Mouse (Mus musculus) heart, embryonic 11.5 days (tissue): ENCODE measurements around the gene Ptpn6. TPM values are rescaled to one million over a fixed set of nuclear protein-coding genes. Genes with fewer than 3 reads are reported as not detected.

Experiments
- ATAC-seq: fragments of 200-750 bp; cut with Nextera tagmentation; replicated peaks from 2 replicates; pipeline ENCODE4 v1.8.0; 2017; ENCODE audit warnings: moderate library complexity; ENCODE audit not compliant: insufficient number of reproducible peaks, low FRiP score, low TSS enrichment
- H3K27ac ChIP-seq: fragments of 300-500 bp; sonication (generic); 2 replicates; pipeline ENCODE4 v1.5.1; 2014; ENCODE audit warnings: mild to moderate bottlenecking, low read depth, low read length
- H3K27me3 ChIP-seq: fragments of 300-500 bp; sonication (generic); 2 replicates; pipeline ENCODE4 v1.6.1; 2014; ENCODE audit warnings: mild to moderate bottlenecking, low read length, mixed read lengths; ENCODE audit not compliant: control insufficient read depth, insufficient read depth
- H3K36me3 ChIP-seq: fragments of 300-500 bp; sonication (generic); 2 replicates; pipeline ENCODE4 v1.6.1; 2014; ENCODE audit warnings: mild to moderate bottlenecking, low read length, moderate library complexity, mixed read lengths; ENCODE audit not compliant: control insufficient read depth, insufficient read depth
- H3K4me1 ChIP-seq: fragments of 300-500 bp; sonication (generic); 2 replicates; pipeline ENCODE4 v1.6.1; 2014; ENCODE audit warnings: low read length; ENCODE audit not compliant: control insufficient read depth, insufficient read depth
- H3K4me2 ChIP-seq: fragments of 300-500 bp; sonication (generic); 2 replicates; pipeline ENCODE4 v1.6.1; 2014; ENCODE audit warnings: mild to moderate bottlenecking, moderate library complexity
- H3K4me3 ChIP-seq: fragments of 300-500 bp; sonication (generic); 2 replicates; pipeline ENCODE4 v1.5.1; 2014; ENCODE audit warnings: low read depth, low read length
- H3K9ac ChIP-seq: fragments of 300-500 bp; sonication (generic); 2 replicates; pipeline ENCODE4 v1.6.1; 2014; ENCODE audit warnings: mild to moderate bottlenecking, low read depth, low read length, moderate library complexity
- H3K9me3 ChIP-seq: fragments of 300-500 bp; sonication (generic); replicated peaks from 2 replicates; pipeline ENCODE4 v1.6.1; 2016; ENCODE audit warnings: low read length; ENCODE audit not compliant: control insufficient read depth
- WGBS: fragments of 180-500 bp; shearing (Covaris S2); extraction: QIAGEN DNeasy Blood & Tissue Kit; methylation state at CpG from one replicate; pipeline ENCODE4 v1.1.7; 2014; ENCODE audit not compliant: insufficient replicate concordance; 5-methylcytosine and 5-hydroxymethylcytosine counted together
- polyA plus RNA-seq: library from polyadenylated mRNA; unstranded; fragments of >200 nt; fragmentation: Nextera tagmentation; extraction: Ambion mirVana; gene quantifications from 2 replicates; pipeline ENCODE4 v1.2.1, GENCODE M21; 2014

Gene Ptpn6
- polyA plus RNA-seq, 1 experiment from 2014 or later: 4.8 TPM

- Histone ChIP-seq H3K27me3 (no peaks in the 10 kb centered on the region), H3K4me3 (peak within 1 kb of the TSS; percentile 61), H3K4me1 (peaks cover 24% of the 10 kb centered on the region), H3K36me3 (peaks cover 3% of the 10 kb centered on the region; the same call in 1 of the 2 replicates), H3K4me2 (peak within 1 kb of the TSS; percentile 90), H3K9ac (peak within 1 kb of the TSS; percentile 92), H3K27ac (peak within 1 kb of the TSS; percentile 99), H3K9me3 (no peaks in the 10 kb centered on the region)
- peak; percentile 68 for ATAC-seq
- under 1% methylated on average over 41 of the region's 41 CpGs for WGBS
Observed at GRCm38 (mm10) chr6:124740888-124741761, 2.6 kb upstream of the Ptpn6 start, which contains the start of gene Grcc10. TSS of gene Grcc10 (minus strand) at chr6:124741374.

- peak overlapping the region; percentile 61 for H3K4me3 ChIP-seq
- H3K9ac ChIP-seq: peak overlapping the region; percentile 92
- WGBS: under 1% methylated on average over 29 of the region's 29 CpGs
- H3K4me1 ChIP-seq: peaks cover 24% of the 10 kb centered on the region
- peaks cover 3% of the 10 kb centered on the region; the same call in 1 of the 2 replicates for H3K36me3 ChIP-seq
- peak; percentile 24 for ATAC-seq
- no peaks in the 10 kb centered on the region for H3K9me3 ChIP-seq
- H3K4me2 ChIP-seq: peak overlapping the region; percentile 90
- H3K27me3 ChIP-seq: no peaks in the 10 kb centered on the region
- peak overlapping the region; percentile 99 for H3K27ac ChIP-seq
Observed at GRCm38 (mm10) chr6:124740211-124740887, 1.8 kb upstream of the Ptpn6 start.

GRCm38 (mm10) chr6:124739231-124739796 is 800 bp upstream of the Ptpn6 start:
- no peak for ATAC-seq
- peaks cover 3% of the 10 kb centered on the region; the same call in 1 of the 2 replicates for H3K36me3 ChIP-seq
- no peak overlapping the region for H3K27ac ChIP-seq
- H3K4me2 ChIP-seq: no peak overlapping the region; the same call in 1 of the 2 replicates
- 83% methylated on average over 10 of the region's 10 CpGs for WGBS
- no peak overlapping the region for H3K4me3 ChIP-seq
- H3K4me1 ChIP-seq: peaks cover 17% of the 10 kb centered on the region
- H3K9me3 ChIP-seq: no peaks in the 10 kb centered on the region
- no peak overlapping the region for H3K9ac ChIP-seq
- H3K27me3 ChIP-seq: no peaks in the 10 kb centered on the region

GRCm38 (mm10) chr6:124737040-124737439 is 1.5 kb downstream of the Ptpn6 start:
- Histone ChIP-seq H3K4me2 (no peak overlapping the region), H3K4me3 (no peak overlapping the region), H3K4me1 (peaks cover 22% of the 10 kb centered on the region), H3K27me3 (no peaks in the 10 kb centered on the region), H3K9ac (no peak overlapping the region), H3K27ac (no peak overlapping the region), H3K36me3 (no peaks in the 10 kb centered on the region; the same call in 1 of the 2 replicates), H3K9me3 (no peaks in the 10 kb centered on the region)
- 87% methylated on average over 11 of the region's 11 CpGs for WGBS
- no peak for ATAC-seq

- WGBS: 86% methylated on average over 3 of the region's 3 CpGs
- Histone ChIP-seq H3K9me3 (no peaks in the 10 kb centered on the region), H3K27ac (no peak overlapping the region), H3K27me3 (no peaks in the 10 kb centered on the region), H3K4me1 (peaks cover 14% of the 10 kb centered on the region), H3K9ac (no peak overlapping the region), H3K36me3 (no peaks in the 10 kb centered on the region; the same call in 1 of the 2 replicates), H3K4me2 (no peak overlapping the region), H3K4me3 (no peak overlapping the region)
- no peak for ATAC-seq
Observed at GRCm38 (mm10) chr6:124734417-124734816, 4.1 kb downstream of the Ptpn6 start.

GRCm38 (mm10) chr6:124732476-124733370 is 5.8 kb downstream of the Ptpn6 start:
- no peak overlapping the region for H3K27ac ChIP-seq
- H3K36me3 ChIP-seq: no peaks in the 10 kb centered on the region
- peaks cover 6% of the 10 kb centered on the region; the same call in 1 of the 2 replicates for H3K4me1 ChIP-seq
- H3K9me3 ChIP-seq: no peaks in the 10 kb centered on the region
- H3K4me3 ChIP-seq: no peak overlapping the region
- H3K4me2 ChIP-seq: no peak overlapping the region; the same call in 1 of the 2 replicates
- peak overlapping the region; percentile 34; the same call in 1 of the 2 replicates for H3K9ac ChIP-seq
- WGBS: 52% methylated on average over 19 of the region's 19 CpGs
- 0 out of 2 replicates have a peak, but pooled peaks have one; percentile 32 for ATAC-seq
- no peaks in the 10 kb centered on the region for H3K27me3 ChIP-seq

- H3K4me2 ChIP-seq: no peak overlapping the region
- H3K27ac ChIP-seq: no peak overlapping the region
- no peaks in the 10 kb centered on the region for H3K9me3 ChIP-seq
- peaks cover 6% of the 10 kb centered on the region; the same call in 1 of the 2 replicates for H3K4me1 ChIP-seq
- no peak overlapping the region for H3K4me3 ChIP-seq
- no peaks in the 10 kb centered on the region for H3K36me3 ChIP-seq
- ATAC-seq: no peak
- 77% methylated on average over 7 of the region's 7 CpGs for WGBS
- no peak overlapping the region for H3K9ac ChIP-seq
- no peaks in the 10 kb centered on the region for H3K27me3 ChIP-seq
Observed at GRCm38 (mm10) chr6:124731038-124731437, 7.5 kb downstream of the Ptpn6 start.
